Mouse (Mus musculus) hindbrain, embryonic 16.5 days (tissue): Measurements from ENCODE around the gene Dnajb12. TPM values are rescaled to one million over a fixed set of nuclear protein-coding genes. Genes with fewer than 3 reads are reported as not detected.

ENCODE experiments used
- ATAC-seq: fragments of 200-750 bp; cut with Nextera tagmentation; 2 replicates; pipeline ENCODE4 v1.8.0; 2017; ENCODE audit warnings: moderate TSS enrichment, moderate library complexity
- H3K27ac ChIP-seq: fragments of 300-500 bp; sonication (generic); 2 replicates; pipeline ENCODE4 v1.5.1; 2014; ENCODE audit warnings: low read depth, mild to moderate bottlenecking, control low read depth, low read length, moderate library complexity
- H3K27me3 ChIP-seq: fragments of 300-500 bp; sonication (generic); replicated peaks from 2 replicates; pipeline ENCODE4 v1.6.1; 2014; ENCODE audit warnings: low read length; ENCODE audit not compliant: control insufficient read depth, insufficient read depth
- H3K36me3 ChIP-seq: fragments of 300-500 bp; sonication (generic); 2 replicates; pipeline ENCODE4 v1.6.1; 2014; ENCODE audit warnings: mild to moderate bottlenecking, low read length, moderate library complexity, mixed read lengths; ENCODE audit not compliant: control insufficient read depth, insufficient read depth
- H3K4me1 ChIP-seq: fragments of 300-500 bp; sonication (generic); 2 replicates; pipeline ENCODE4 v1.6.1; 2014; ENCODE audit warnings: low read depth, low read length; ENCODE audit not compliant: control insufficient read depth, insufficient read depth
- H3K4me2 ChIP-seq: fragments of 300-500 bp; sonication (generic); 2 replicates; pipeline ENCODE4 v1.6.1; 2014; ENCODE audit warnings: mild to moderate bottlenecking, low read length, control low read depth, moderate library complexity
- H3K4me3 ChIP-seq: fragments of 300-500 bp; sonication (generic); 2 replicates; pipeline ENCODE4 v1.5.1; 2014; ENCODE audit warnings: mild to moderate bottlenecking, low read length, control low read depth, moderate library complexity
- H3K9ac ChIP-seq: fragments of 300-500 bp; sonication (generic); 2 replicates; pipeline ENCODE4 v1.6.1; 2014; ENCODE audit warnings: low read depth, mild to moderate bottlenecking, control low read depth, low read length, moderate library complexity
- H3K9me3 ChIP-seq: fragments of 300-500 bp; sonication (generic); 2 replicates; pipeline ENCODE4 v1.6.1; 2014; ENCODE audit warnings: mild to moderate bottlenecking, low read length, moderate library complexity; ENCODE audit not compliant: control insufficient read depth
- WGBS: fragments of 180-500 bp; shearing (Covaris S2); extraction: QIAGEN DNeasy Blood & Tissue Kit; methylation state at CpG from one replicate; pipeline ENCODE4 v1.1.7; 2014; 5-methylcytosine and 5-hydroxymethylcytosine counted together
- polyA plus RNA-seq: library from polyadenylated mRNA; unstranded; fragments of >200 nt; fragmentation: Nextera tagmentation; extraction: Ambion mirVana; gene quantifications from 2 replicates; pipeline ENCODE4 v1.2.1, GENCODE M21; 2015

Dnajb12 gene
- polyA plus RNA-seq, result 20.6 and 23.7 TPM in 2 replicates

DNA sequence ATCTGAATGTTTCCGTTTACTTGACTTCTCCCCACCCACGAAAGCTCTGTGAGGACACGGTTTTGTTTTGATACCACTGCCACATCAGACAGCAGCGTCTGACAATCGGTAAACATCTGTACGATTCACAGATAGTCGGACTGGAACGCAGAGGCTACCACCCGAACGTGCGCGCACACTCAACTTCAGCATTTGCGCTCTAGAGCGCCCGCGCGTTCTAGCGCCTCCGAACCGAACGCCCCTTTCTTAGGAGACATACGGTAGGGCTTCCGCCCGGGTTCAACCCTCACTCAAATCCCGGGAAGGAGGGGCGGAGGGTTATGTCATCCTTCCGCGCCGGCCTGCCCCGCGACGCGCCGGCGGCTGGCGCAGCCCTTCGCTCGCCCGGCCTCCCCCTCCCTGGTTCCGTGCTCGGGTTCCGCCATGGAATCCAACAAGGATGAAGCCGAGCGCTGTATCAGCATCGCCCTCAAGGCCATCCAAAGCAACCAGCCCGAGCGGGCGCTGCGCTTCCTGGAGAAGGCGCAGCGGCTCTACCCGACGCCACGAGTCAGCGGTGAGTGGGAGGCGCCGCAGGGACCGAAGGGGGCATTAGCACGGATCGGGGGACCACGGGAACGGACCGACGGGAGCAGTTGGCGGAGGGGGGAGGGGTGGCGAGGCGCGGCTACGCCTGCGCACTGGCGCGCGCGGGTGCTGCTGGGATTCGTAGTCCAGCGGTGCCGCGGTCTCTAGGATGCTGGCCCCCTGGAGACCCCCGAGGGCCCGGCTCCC is at the start of gene Dnajb12:
Gene Dnajb12, plus strand, starts transcription at position 302 of the 774 bp plus-strand sequence.
- Histone ChIP-seq H3K27me3 (no peaks in the 10 kb centered on the region), H3K4me3 (peak within 1 kb of the TSS; percentile 92), H3K9ac (peak within 1 kb of the TSS; percentile 99), H3K9me3 (no peaks in the 10 kb centered on the region), H3K4me1 (peaks cover 13% of the 10 kb centered on the region), H3K4me2 (peak within 1 kb of the TSS; percentile 95), H3K27ac (peak within 1 kb of the TSS; percentile 100), H3K36me3 (peaks cover 2% of the 10 kb centered on the region; the same call in 1 of the 2 replicates)
- peak; percentile 93 for ATAC-seq
- under 1% methylated on average over 69 of the region's 80 CpGs for WGBS

DNA sequence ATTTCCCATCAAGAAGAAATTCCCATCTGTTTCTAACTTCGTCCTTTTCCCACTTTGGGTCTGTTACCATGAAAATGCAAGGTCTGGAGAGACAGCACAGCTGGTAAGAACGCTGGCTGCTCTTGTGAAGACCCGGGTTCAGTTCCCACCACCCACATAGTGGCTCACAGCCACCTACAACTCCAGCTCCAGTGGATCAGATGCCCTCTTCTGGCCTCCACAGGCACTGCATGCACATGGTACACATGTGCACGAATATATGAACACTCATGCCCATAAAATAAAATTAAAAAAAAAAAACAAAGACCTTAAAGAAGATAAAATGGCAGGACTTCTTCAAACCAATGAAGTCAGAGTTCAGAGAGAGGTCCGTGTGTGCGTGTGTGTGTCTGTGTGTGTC is 49.5 kb upstream of the Dnajb12 start:
- no peak overlapping the region for H3K4me2 ChIP-seq
- H3K4me3 ChIP-seq, result no peak overlapping the region
- H3K4me1 ChIP-seq, result no peaks in the 10 kb centered on the region
- no peaks in the 10 kb centered on the region; the same call in 1 of the 2 replicates for H3K9me3 ChIP-seq
- no peaks in the 10 kb centered on the region for H3K27me3 ChIP-seq
- peaks cover 20% of the 10 kb centered on the region for H3K36me3 ChIP-seq
- WGBS, result 94% methylated on average over 6 of the region's 6 CpGs
- H3K9ac ChIP-seq, result no peak overlapping the region
- H3K27ac ChIP-seq, result no peak overlapping the region
- ATAC-seq, result no peak

DNA sequence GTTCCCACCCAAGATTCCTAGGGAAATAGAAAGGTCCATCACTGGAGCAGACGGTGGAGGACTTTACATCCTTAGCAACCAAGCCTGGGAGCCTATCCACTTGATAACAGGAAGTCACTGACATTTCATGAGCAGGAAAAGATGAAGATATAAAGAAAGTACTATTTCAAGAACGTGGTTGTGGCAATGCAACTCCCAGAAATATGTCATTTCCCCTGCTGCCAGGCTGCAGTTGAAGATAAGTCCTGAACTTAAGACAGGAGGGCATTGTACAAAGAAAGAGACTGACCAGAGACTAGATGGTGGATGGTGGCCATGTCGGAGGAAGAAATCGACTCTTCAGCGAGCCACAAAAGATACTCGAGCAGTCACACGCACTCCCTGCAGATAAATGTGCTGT is 47.4 kb upstream of the Dnajb12 start:
- Histone ChIP-seq H3K27ac (no peak overlapping the region), H3K4me3 (no peak overlapping the region), H3K4me2 (no peak overlapping the region), H3K27me3 (no peaks in the 10 kb centered on the region), H3K36me3 (peaks cover 20% of the 10 kb centered on the region), H3K9me3 (no peaks in the 10 kb centered on the region; the same call in 1 of the 2 replicates), H3K4me1 (no peaks in the 10 kb centered on the region), H3K9ac (no peak overlapping the region)
- WGBS, result 92% methylated on average over 7 of the region's 7 CpGs
- no peak for ATAC-seq

DNA sequence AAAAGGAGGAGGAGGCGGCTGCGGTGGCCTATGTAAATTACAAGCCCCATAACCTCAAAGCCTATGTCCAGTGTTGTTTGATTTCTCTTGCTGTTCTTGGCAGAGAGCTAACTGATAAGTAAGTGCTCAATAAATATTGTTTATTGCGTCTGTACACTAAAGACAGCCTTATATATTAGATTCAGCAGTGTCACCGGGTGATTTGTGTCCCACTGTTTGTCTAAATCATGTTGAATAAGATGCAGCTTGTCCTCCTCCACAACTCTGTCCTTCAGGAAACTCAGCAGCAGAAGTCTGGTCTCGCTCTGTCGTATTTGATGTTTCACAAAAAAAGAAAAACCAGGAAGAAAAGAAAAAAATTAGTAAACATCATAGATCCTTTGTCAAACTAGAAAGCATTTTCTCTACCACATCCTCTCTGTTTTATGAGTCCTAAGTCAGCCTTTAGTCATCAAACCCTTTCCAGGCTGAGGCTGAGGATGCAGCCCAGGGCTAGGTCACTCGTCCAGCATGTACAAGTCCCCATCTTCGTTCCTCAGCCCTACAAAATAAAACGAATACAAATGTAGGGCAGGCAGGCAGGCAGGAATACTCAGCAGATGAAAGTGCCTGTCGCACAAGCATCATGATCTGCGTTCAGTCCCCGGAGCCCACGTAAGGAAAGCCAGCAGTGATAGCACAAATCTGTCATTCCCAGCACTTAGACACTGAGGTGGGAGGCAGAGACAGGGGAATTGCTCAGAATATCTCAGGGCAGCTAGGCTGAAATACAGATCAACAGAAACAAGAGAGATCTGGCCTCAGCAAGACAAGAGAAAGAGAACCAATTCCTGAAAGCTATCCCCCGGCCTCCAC is 43.8 kb upstream of the Dnajb12 start:
- H3K4me3 ChIP-seq, result no peak overlapping the region

DNA sequence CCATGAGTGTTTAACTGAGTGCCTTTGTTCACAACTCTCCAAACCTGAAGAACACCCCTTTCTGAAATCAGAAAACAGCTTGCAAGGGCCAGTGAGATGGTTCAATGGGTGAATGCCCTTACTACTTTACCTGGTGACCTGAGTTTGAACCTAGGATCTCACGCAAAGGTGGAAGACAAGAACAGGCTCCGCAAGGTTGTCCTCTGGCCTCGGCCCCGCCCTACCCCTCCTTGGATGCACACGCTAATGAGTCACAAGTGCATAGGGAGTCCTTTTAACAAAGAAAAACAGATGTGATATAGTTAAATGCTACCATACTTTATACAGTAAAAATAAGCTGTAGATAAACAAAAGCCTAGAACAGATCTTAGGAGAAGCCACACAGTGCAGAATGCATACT is 41.9 kb upstream of the Dnajb12 start:
- WGBS, result 97% methylated on average over 5 of the region's 5 CpGs
- Histone ChIP-seq H3K4me2 (no peak overlapping the region), H3K4me1 (no peaks in the 10 kb centered on the region), H3K36me3 (no peaks in the 10 kb centered on the region), H3K9ac (no peak overlapping the region), H3K4me3 (no peak overlapping the region), H3K9me3 (no peaks in the 10 kb centered on the region), H3K27ac (no peak overlapping the region), H3K27me3 (no peaks in the 10 kb centered on the region)
- ATAC-seq, result no peak

More for the DNA sequence above, 43.8 kb upstream of the Dnajb12 start:
- no peaks in the 10 kb centered on the region for H3K36me3 ChIP-seq
- H3K4me2 ChIP-seq, result no peak overlapping the region
- 84% methylated on average over 14 of the region's 14 CpGs for WGBS
- no peak for ATAC-seq
- H3K27me3 ChIP-seq, result no peaks in the 10 kb centered on the region
- H3K9ac ChIP-seq, result no peak overlapping the region
- no peak overlapping the region for H3K27ac ChIP-seq
- H3K9me3 ChIP-seq, result no peaks in the 10 kb centered on the region
- no peaks in the 10 kb centered on the region for H3K4me1 ChIP-seq

DNA sequence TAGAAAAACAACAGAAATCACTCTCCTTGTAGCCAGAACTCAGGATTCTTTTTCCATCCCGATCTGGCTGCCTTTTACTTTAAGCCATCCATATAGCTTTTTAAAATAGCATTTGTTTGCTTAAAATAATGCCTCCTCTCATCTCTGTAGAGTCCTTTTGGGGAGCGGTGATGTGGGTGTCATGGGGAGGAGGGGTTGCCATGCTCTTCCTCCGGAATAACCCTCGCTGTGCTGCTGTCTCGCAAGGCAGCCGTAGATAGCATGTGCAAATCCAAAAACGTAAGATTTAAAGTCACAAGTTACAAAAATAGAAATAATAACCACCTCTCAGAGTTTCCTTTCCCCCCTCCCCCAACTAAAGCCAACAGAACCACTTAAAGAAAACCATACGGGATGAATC is 37.9 kb upstream of the Dnajb12 start:
- Histone ChIP-seq H3K36me3 (no peaks in the 10 kb centered on the region), H3K9me3 (no peaks in the 10 kb centered on the region), H3K9ac (no peak overlapping the region), H3K27me3 (no peaks in the 10 kb centered on the region), H3K4me1 (peaks cover 2% of the 10 kb centered on the region; the same call in 1 of the 2 replicates), H3K4me3 (no peak overlapping the region), H3K4me2 (no peak overlapping the region), H3K27ac (no peak overlapping the region)
- ATAC-seq, result no peak
- whole genome bisulfite sequencing, result 90% methylated on average over 8 of the region's 8 CpGs

DNA sequence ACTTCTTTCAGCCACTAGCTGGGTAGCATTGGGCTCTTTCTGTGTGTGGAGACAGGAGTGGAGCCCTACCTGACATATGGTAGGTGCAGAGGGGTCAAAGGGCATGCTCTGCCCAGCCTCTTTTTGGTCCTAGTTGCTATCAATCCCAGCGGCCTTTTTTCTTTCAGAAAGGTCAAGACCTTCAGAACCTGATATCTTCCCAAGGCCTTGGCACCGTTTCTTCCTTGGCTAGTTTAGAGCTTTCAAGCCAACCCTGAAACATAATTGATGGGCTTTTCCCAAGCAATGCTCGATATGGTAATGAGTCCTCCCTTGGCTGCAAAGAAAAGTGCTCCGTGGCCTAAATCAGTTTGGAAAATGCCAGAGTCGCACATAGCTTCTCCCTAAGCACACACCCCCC is 36.2 kb upstream of the Dnajb12 start:
- Histone ChIP-seq H3K4me3 (no peak overlapping the region), H3K9ac (no peak overlapping the region), H3K36me3 (no peaks in the 10 kb centered on the region), H3K9me3 (no peaks in the 10 kb centered on the region), H3K27me3 (no peaks in the 10 kb centered on the region), H3K4me1 (peaks cover 2% of the 10 kb centered on the region; the same call in 1 of the 2 replicates), H3K27ac (no peak overlapping the region), H3K4me2 (no peak overlapping the region)
- ATAC-seq, result no peak
- 27% methylated on average over 5 of the region's 5 CpGs for WGBS

DNA sequence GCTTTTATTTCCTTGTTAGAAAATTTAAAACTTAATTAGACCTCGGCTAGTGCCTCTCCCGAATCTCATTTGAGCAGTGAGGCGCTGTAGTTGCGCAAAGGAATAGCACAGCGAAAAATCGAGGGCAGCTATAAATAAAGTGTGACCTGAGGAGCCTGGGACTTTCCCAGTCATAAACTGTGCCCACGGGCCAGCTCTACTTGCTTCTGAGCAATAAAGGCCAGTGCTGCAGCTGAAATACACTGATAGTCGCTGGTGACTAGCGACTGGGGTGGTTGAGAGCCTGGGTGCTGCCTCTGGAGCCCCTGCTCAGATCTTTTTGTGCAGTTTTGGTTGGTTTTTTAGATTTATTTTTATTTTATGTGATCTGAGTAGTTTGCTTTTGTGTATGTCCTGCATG is 34.7 kb upstream of the Dnajb12 start:
- Histone ChIP-seq H3K4me2 (no peak overlapping the region), H3K36me3 (no peaks in the 10 kb centered on the region), H3K4me1 (peaks cover 2% of the 10 kb centered on the region; the same call in 1 of the 2 replicates), H3K9ac (no peak overlapping the region), H3K4me3 (no peak overlapping the region), H3K27me3 (no peaks in the 10 kb centered on the region), H3K27ac (no peak overlapping the region), H3K9me3 (no peaks in the 10 kb centered on the region)
- WGBS, result 76% methylated on average over 9 of the region's 9 CpGs
- ATAC-seq, result no peak

DNA sequence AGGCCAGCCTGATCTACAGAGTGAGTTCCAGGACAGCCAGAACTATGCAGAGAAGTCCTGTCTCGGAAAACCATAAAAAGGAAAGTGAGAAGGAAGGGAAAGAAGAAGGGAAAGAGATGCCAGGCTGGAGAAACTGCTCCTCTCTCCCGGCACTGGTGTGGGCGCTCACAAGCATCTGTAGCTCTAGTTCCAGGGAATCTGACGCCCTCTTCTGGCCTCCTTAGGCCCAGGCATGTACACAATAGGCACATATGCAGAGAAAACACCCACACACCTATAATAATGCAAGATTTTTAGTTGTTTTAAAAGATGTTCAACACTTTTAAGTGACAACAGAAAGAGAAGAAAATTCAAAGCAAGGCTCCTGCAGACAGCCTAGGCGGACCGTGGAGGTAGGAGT is 32.9 kb upstream of the Dnajb12 start:
- H3K27me3 ChIP-seq, result no peaks in the 10 kb centered on the region
- H3K4me2 ChIP-seq, result no peak overlapping the region
- peaks cover 2% of the 10 kb centered on the region; the same call in 1 of the 2 replicates for H3K4me1 ChIP-seq
- H3K4me3 ChIP-seq, result no peak overlapping the region
- WGBS, result 77% methylated on average over 6 of the region's 6 CpGs
- H3K9me3 ChIP-seq, result no peaks in the 10 kb centered on the region
- no peak overlapping the region for H3K27ac ChIP-seq
- H3K9ac ChIP-seq, result no peak overlapping the region
- no peaks in the 10 kb centered on the region for H3K36me3 ChIP-seq
- ATAC-seq, result no peak
